Mouse (Mus musculus): ENCODE measurements around the gene Zfp995. TPM values are rescaled to one million over a fixed set of nuclear protein-coding genes. Genes with fewer than 3 reads are reported as not detected.
A peak's percentile ranks its signal among the peaks of the same experiment; 100 is the strongest.
"Not testable (repeated sequence)": the region's sequence is repeated elsewhere in the genome, so short reads cannot be mapped to it uniquely, and the experiment has no call there.

The Zfp995 gene
- total RNA-seq (2014; rRNA removed) (1.0 and 2.6 TPM in 2 replicates), polyA plus RNA-seq (2015; fragmentation: Nextera tagmentation; extraction: Ambion mirVana) (6.9 and 7.8 TPM in 2 replicates)

- ATAC-seq, result peak; percentile 99
- not testable (repeated sequence) for H3K9me3 ChIP-seq (ENCODE audit: low read length); H3K27me3 ChIP-seq (ENCODE audit: insufficient read depth, low read length); H3K36me3 ChIP-seq (ENCODE audit: insufficient read depth, low read length); H3K4me1 ChIP-seq (ENCODE audit: insufficient read depth, low read length)
- H3K27ac ChIP-seq, result peak within 1 kb of the TSS; percentile 49
- H3K4me2 ChIP-seq (ENCODE audit: low read depth, low read length), result peak within 1 kb of the TSS; percentile 70
- peak; percentile 32; the same call in 1 of the 2 replicates for TF ChIP-seq CTCF (IDR thresholded peaks at IDR 0.05; ENCODE audit: low read depth)
- DNase-seq (ENCODE audit: low spot score), result peak; percentile 82
- H3K4me3 ChIP-seq (ENCODE audit: low read length), result peak within 1 kb of the TSS; percentile 72
- WGBS, result under 1% methylated on average over 24 of the region's 24 CpGs
- H3K9ac ChIP-seq (replicated peaks; ENCODE audit: low read length), result peak within 1 kb of the TSS; percentile 66
Observed at GRCm38 (mm10) chr17:21909456-21910052, at the start of gene Zfp995. Gene Zfp995, minus strand, starts transcription at chr17:21909926.

- DNase-seq (ENCODE audit: low spot score) (peak; percentile 1), ATAC-seq (peak; percentile 73)
- no peaks in the 10 kb centered on the region for H3K36me3 ChIP-seq (ENCODE audit: insufficient read depth, low read length)
- H3K27me3 ChIP-seq (ENCODE audit: insufficient read depth, low read length), result no peaks in the 10 kb centered on the region
- peak overlapping the region; percentile 49; the same call in 1 of the 2 replicates for H3K27ac ChIP-seq
- WGBS, result 3% methylated on average over 3 of the region's 3 CpGs
- peak overlapping the region; percentile 70 for H3K4me2 ChIP-seq (ENCODE audit: low read depth, low read length)
- H3K4me3 ChIP-seq (ENCODE audit: low read length), result peak overlapping the region; percentile 72
- H3K9ac ChIP-seq (replicated peaks; ENCODE audit: low read length), result peak overlapping the region; percentile 66
- no peak for TF ChIP-seq CTCF (IDR thresholded peaks at IDR 0.05; ENCODE audit: low read depth)
- H3K9me3 ChIP-seq (ENCODE audit: low read length), result no peaks in the 10 kb centered on the region
- H3K4me1 ChIP-seq (ENCODE audit: insufficient read depth, low read length), result no peaks in the 10 kb centered on the region
Observed at GRCm38 (mm10) chr17:21909039-21909438, 687 bp downstream of the Zfp995 start.

- no peak for TF ChIP-seq CTCF (IDR thresholded peaks at IDR 0.05; ENCODE audit: low read depth)
- no peak overlapping the region for H3K27ac ChIP-seq
- H3K27me3 ChIP-seq (ENCODE audit: insufficient read depth, low read length), result no peaks in the 10 kb centered on the region
- no peak overlapping the region for H3K4me3 ChIP-seq (ENCODE audit: low read length)
- no peaks in the 10 kb centered on the region for H3K36me3 ChIP-seq (ENCODE audit: insufficient read depth, low read length)
- no peak for ATAC-seq
- no peak overlapping the region for H3K9ac ChIP-seq (replicated peaks; ENCODE audit: low read length)
- no peaks in the 10 kb centered on the region for H3K4me1 ChIP-seq (ENCODE audit: insufficient read depth, low read length)
- no peak for DNase-seq (ENCODE audit: low spot score)
- 88% methylated on average over 1 of the region's 1 CpGs for WGBS
- no peak overlapping the region for H3K4me2 ChIP-seq (ENCODE audit: low read depth, low read length)
- H3K9me3 ChIP-seq (ENCODE audit: low read length), result no peaks in the 10 kb centered on the region
Observed at GRCm38 (mm10) chr17:21871256-21871655, 38.5 kb downstream of the Zfp995 start.

GRCm38 (mm10) chr17:21846322-21846582 is 63.5 kb downstream of the Zfp995 start:
- H3K27me3 ChIP-seq (ENCODE audit: insufficient read depth, low read length); H3K27ac ChIP-seq; H3K36me3 ChIP-seq (ENCODE audit: insufficient read depth, low read length); DNase-seq (ENCODE audit: low spot score); H3K4me3 ChIP-seq (ENCODE audit: low read length); H3K4me2 ChIP-seq (ENCODE audit: low read depth, low read length); H3K9ac ChIP-seq (replicated peaks; ENCODE audit: low read length); H3K4me1 ChIP-seq (ENCODE audit: insufficient read depth, low read length); H3K9me3 ChIP-seq (ENCODE audit: low read length): not testable (repeated sequence)
- 90% methylated on average over 6 of the region's 8 CpGs for WGBS
- ATAC-seq, result 0 out of 2 replicates have a peak, but pooled peaks have one; percentile 24

- no peaks in the 10 kb centered on the region for H3K4me1 ChIP-seq (ENCODE audit: insufficient read depth, low read length)
- DNase-seq (ENCODE audit: low spot score), result peak; percentile 88
- no peaks in the 10 kb centered on the region for H3K27me3 ChIP-seq (ENCODE audit: insufficient read depth, low read length)
- H3K4me3 ChIP-seq (ENCODE audit: low read length), result peak within 1 kb of the TSS; percentile 71
- peak within 1 kb of the TSS; percentile 76 for H3K4me2 ChIP-seq (ENCODE audit: low read depth, low read length)
- WGBS, result 4% methylated on average over 22 of the region's 22 CpGs
- peak; percentile 98 for ATAC-seq
- peak within 1 kb of the TSS; percentile 59 for H3K9ac ChIP-seq (replicated peaks; ENCODE audit: low read length)
- no peaks in the 10 kb centered on the region for H3K36me3 ChIP-seq (ENCODE audit: insufficient read depth, low read length)
- no peak for TF ChIP-seq CTCF (IDR thresholded peaks at IDR 0.05; ENCODE audit: low read depth)
- no peak within 1 kb of the TSS for H3K27ac ChIP-seq
- no peaks in the 10 kb centered on the region for H3K9me3 ChIP-seq (ENCODE audit: low read length)
Observed at GRCm38 (mm10) chr17:21845545-21846321, 64.0 kb downstream of the Zfp995 start, which contains the start of gene Zfp820. Gene Zfp820, minus strand, starts transcription at chr17:21845772.

GRCm38 (mm10) chr17:21838510-21838909 is 71.2 kb downstream of the Zfp995 start:
- Histone ChIP-seq H3K27ac (no peak overlapping the region), H3K9ac (replicated peaks; ENCODE audit: low read length) (no peak overlapping the region), H3K4me1 (ENCODE audit: insufficient read depth, low read length) (no peaks in the 10 kb centered on the region), H3K36me3 (ENCODE audit: insufficient read depth, low read length) (no peaks in the 10 kb centered on the region), H3K9me3 (ENCODE audit: low read length) (no peaks in the 10 kb centered on the region), H3K27me3 (ENCODE audit: insufficient read depth, low read length) (no peaks in the 10 kb centered on the region), H3K4me3 (ENCODE audit: low read length) (no peak overlapping the region), H3K4me2 (ENCODE audit: low read depth, low read length) (no peak overlapping the region)
- DNase-seq (ENCODE audit: low spot score), result no peak
- 67% methylated on average over 2 of the region's 2 CpGs for WGBS
- ATAC-seq, result no peak
- 0 out of 2 replicates have a peak, but pooled peaks have one; percentile 8 for TF ChIP-seq CTCF (IDR thresholded peaks at IDR 0.05; ENCODE audit: low read depth)

Other genes starting within 250 kb of the Zfp995 start
- not detected in 2 replicates for gene Gm10226, start 218.1 kb downstream of the Zfp995 start, total RNA-seq (2014; rRNA removed)
- 5.5 and 6.9 TPM in 2 replicates for gene Gm10226, start 218.1 kb downstream of the Zfp995 start, polyA plus RNA-seq (2015; fragmentation: Nextera tagmentation; extraction: Ambion mirVana)
- 3.7 and 4.6 TPM in 2 replicates for gene Zfp760, start 202.2 kb downstream of the Zfp995 start, total RNA-seq (2014; rRNA removed)
- gene Zfp760, start 202.2 kb downstream of the Zfp995 start, polyA plus RNA-seq (2015; fragmentation: Nextera tagmentation; extraction: Ambion mirVana), result 4.7 and 5.6 TPM in 2 replicates
- 6.5 and 9.0 TPM in 2 replicates for gene Zfp229, start 179.1 kb downstream of the Zfp995 start, total RNA-seq (2014; rRNA removed)
- 6.8 and 12.6 TPM in 2 replicates for gene Zfp229, start 179.1 kb downstream of the Zfp995 start, polyA plus RNA-seq (2015; fragmentation: Nextera tagmentation; extraction: Ambion mirVana)
- gene Zfp820, start 64.2 kb downstream of the Zfp995 start, total RNA-seq (2014; rRNA removed), result 0.63 and 1.2 TPM in 2 replicates
- gene Zfp820, start 64.2 kb downstream of the Zfp995 start, polyA plus RNA-seq (2015; fragmentation: Nextera tagmentation; extraction: Ambion mirVana), result 2.0 and 2.2 TPM in 2 replicates
- 8.3 and 11.3 TPM in 2 replicates for gene Zfp942, start 52.5 kb upstream of the Zfp995 start, total RNA-seq (2014; rRNA removed)
- gene Zfp942, start 52.5 kb upstream of the Zfp995 start, polyA plus RNA-seq (2015; fragmentation: Nextera tagmentation; extraction: Ambion mirVana), result 11.8 and 13.2 TPM in 2 replicates
- 7.7 and 12.3 TPM in 2 replicates for gene Zfp943, start 52.6 kb upstream of the Zfp995 start, total RNA-seq (2014; rRNA removed)
- gene Zfp943, start 52.6 kb upstream of the Zfp995 start, polyA plus RNA-seq (2015; fragmentation: Nextera tagmentation; extraction: Ambion mirVana), result 12.2 and 13.8 TPM in 2 replicates